Mouse (Mus musculus) heart, postnatal 0 days (tissue): ENCODE data around the gene B4galnt3. TPM values are rescaled to one million over a fixed set of nuclear protein-coding genes. Genes with fewer than 3 reads are reported as not detected.
A peak's percentile ranks its signal among the peaks of the same experiment; 100 is the strongest.

Experiments
- ATAC-seq: fragments of 200-750 bp; cut with Nextera tagmentation; 2 replicates; pipeline ENCODE4 v1.8.0; 2017; ENCODE audit warnings: low read depth, moderate number of reproducible peaks, moderate library complexity; ENCODE audit not compliant: insufficient read depth
- DNase-seq: peaks from one replicate; pipeline ENCODE4 v3.0.0-alpha.2; 2016; ENCODE audit warnings: low spot score
- H3K27ac ChIP-seq: fragments of 300-500 bp; sonication (generic); 2 replicates; pipeline ENCODE4 v1.5.1; 2014; ENCODE audit warnings: low read depth, mild to moderate bottlenecking
- H3K27me3 ChIP-seq: fragments of 300-500 bp; sonication (generic); 2 replicates; pipeline ENCODE4 v1.6.1; 2014; ENCODE audit warnings: low read length, mixed read lengths; ENCODE audit not compliant: control insufficient read depth, insufficient read depth
- H3K36me3 ChIP-seq: fragments of 300-500 bp; sonication (generic); replicated peaks from 2 replicates; pipeline ENCODE4 v1.6.1; 2014; ENCODE audit warnings: low read length, mixed read lengths; ENCODE audit not compliant: control insufficient read depth, insufficient read depth
- H3K4me1 ChIP-seq: fragments of 300-500 bp; sonication (generic); 2 replicates; pipeline ENCODE4 v1.6.1; 2014; ENCODE audit warnings: antibody characterized with exemption; ENCODE audit not compliant: control insufficient read depth, insufficient read depth
- H3K4me2 ChIP-seq: fragments of 300-500 bp; sonication (generic); 2 replicates; pipeline ENCODE4 v1.6.1; 2014; ENCODE audit warnings: low read depth, mild to moderate bottlenecking, low read length, moderate library complexity
- H3K4me3 ChIP-seq: fragments of 300-500 bp; sonication (generic); 2 replicates; pipeline ENCODE4 v1.5.1; 2014; ENCODE audit warnings: low read depth, low read length
- H3K9ac ChIP-seq: fragments of 300-500 bp; sonication (generic); replicated peaks from 2 replicates; pipeline ENCODE4 v1.6.1; 2014; ENCODE audit warnings: low read depth, low read length, mixed read lengths
- H3K9me3 ChIP-seq: fragments of 300-500 bp; sonication (generic); replicated peaks from 2 replicates; pipeline ENCODE4 v1.6.1; 2016; ENCODE audit warnings: low read length; ENCODE audit not compliant: control insufficient read depth
- CTCF ChIP-seq: IDR thresholded peaks from 2 replicates; pipeline ENCODE4 v1.5.1; 2016; ENCODE audit warnings: antibody characterized with exemption, control low read depth, low read depth
- EP300 ChIP-seq: IDR thresholded peaks from 2 replicates; pipeline ENCODE4 v1.6.1; 2016; ENCODE audit warnings: antibody characterized with exemption, low read depth
- WGBS: fragments of 180-500 bp; shearing (Covaris S2); extraction: QIAGEN DNeasy Blood & Tissue Kit; methylation state at CpG from one replicate; pipeline ENCODE4 v1.1.7; 2014; 5-methylcytosine and 5-hydroxymethylcytosine counted together
- polyA plus RNA-seq: library from polyadenylated mRNA; unstranded; fragments of >200 nt; fragmentation: Nextera tagmentation; extraction: Ambion mirVana; gene quantifications from 2 replicates; pipeline ENCODE4 v1.2.1, GENCODE M21; 2015
- total RNA-seq: library from RNA; depleted of rRNA; stranded (reverse); fragments of >200 nt; gene quantifications from 2 replicates; pipeline ENCODE4 v1.2.3, GENCODE M21; 2014; ENCODE audit warnings: low replicate concordance

B4galnt3 gene
- total and polyA plus RNA-seq, 2 experiments from 2014 or later, result 0.08 TPM; not detected in 1

DNA sequence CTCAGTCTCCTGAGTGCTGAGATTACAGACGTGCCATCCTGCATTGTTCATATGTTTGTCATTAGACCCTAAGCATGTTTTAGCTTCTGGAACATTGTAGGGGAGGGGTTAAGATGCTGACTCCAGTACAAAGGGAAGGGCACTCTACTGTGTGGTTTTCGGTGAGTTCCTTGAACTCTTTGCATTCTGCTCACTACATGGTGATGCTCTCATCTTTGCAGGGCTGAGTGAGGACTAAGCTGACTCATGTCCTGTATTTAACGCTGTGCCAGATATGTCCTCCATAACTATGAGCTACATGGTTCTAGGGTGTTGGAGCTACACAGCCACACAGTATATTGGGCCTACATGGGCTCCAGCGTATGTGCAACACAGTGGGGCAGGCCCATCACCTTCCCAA, 104.0 kb downstream of the B4galnt3 start:
- Histone ChIP-seq H3K36me3 (no peaks in the 10 kb centered on the region), H3K4me2 (no peak overlapping the region), H3K27me3 (no peaks in the 10 kb centered on the region), H3K4me3 (no peak overlapping the region), H3K9me3 (no peaks in the 10 kb centered on the region), H3K9ac (no peak overlapping the region), H3K4me1 (peaks cover 18% of the 10 kb centered on the region), H3K27ac (peak overlapping the region; percentile 5; the same call in 1 of the 2 replicates)
- DNase-seq, result no peak
- 89% methylated on average over 4 of the region's 4 CpGs for WGBS
- no peak for ATAC-seq
- no peak for TF ChIP-seq CTCF
- TF ChIP-seq EP300, result no peak

DNA sequence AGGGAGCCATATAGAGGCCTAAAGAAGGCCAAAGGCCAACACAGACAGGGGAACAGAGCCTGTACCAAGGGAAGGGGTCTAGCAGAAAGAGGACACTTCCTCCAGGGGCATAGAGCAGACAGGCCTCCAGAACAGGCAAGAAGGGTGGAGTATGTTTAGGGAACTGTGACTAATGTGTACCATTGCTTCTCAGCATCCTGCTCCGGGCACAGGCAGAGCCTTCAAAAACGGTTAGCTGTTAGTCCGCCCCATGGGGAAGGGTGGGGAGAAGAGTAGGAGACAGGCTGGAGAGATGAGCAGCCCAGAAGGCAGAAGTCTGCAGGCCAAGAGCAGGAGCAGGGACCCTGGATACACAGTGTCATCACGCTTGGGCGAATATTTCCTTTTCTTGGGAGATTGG, 105.1 kb downstream of the B4galnt3 start:
- H3K4me1 ChIP-seq, result peaks cover 18% of the 10 kb centered on the region

GRCm38 (mm10) chr6:120188376-120189235, 105.8 kb downstream of the B4galnt3 start:
- H3K4me1 ChIP-seq, result peaks cover 18% of the 10 kb centered on the region
- no peak overlapping the region for H3K4me3 ChIP-seq
- ATAC-seq, result peak; percentile 9; the same call in 1 of the 2 replicates
- H3K9ac ChIP-seq, result no peak overlapping the region
- peak overlapping the region; percentile 5; the same call in 1 of the 2 replicates for H3K4me2 ChIP-seq
- H3K9me3 ChIP-seq, result no peaks in the 10 kb centered on the region
- H3K36me3 ChIP-seq, result no peaks in the 10 kb centered on the region
- peak; percentile 29 for TF ChIP-seq CTCF
- TF ChIP-seq EP300, result no peak
- H3K27ac ChIP-seq, result no peak overlapping the region
- WGBS, result 44% methylated on average over 24 of the region's 24 CpGs
- H3K27me3 ChIP-seq, result no peaks in the 10 kb centered on the region
- no peak for DNase-seq

More for the DNA sequence above, 105.1 kb downstream of the B4galnt3 start:
- Histone ChIP-seq H3K9ac (no peak overlapping the region), H3K4me2 (no peak overlapping the region), H3K36me3 (no peaks in the 10 kb centered on the region), H3K27ac (no peak overlapping the region), H3K4me3 (no peak overlapping the region), H3K9me3 (no peaks in the 10 kb centered on the region), H3K27me3 (no peaks in the 10 kb centered on the region)
- TF ChIP-seq CTCF (no peak), EP300 (no peak)
- DNase-seq, result no peak
- WGBS, result 92% methylated on average over 5 of the region's 5 CpGs
- no peak for ATAC-seq

DNA sequence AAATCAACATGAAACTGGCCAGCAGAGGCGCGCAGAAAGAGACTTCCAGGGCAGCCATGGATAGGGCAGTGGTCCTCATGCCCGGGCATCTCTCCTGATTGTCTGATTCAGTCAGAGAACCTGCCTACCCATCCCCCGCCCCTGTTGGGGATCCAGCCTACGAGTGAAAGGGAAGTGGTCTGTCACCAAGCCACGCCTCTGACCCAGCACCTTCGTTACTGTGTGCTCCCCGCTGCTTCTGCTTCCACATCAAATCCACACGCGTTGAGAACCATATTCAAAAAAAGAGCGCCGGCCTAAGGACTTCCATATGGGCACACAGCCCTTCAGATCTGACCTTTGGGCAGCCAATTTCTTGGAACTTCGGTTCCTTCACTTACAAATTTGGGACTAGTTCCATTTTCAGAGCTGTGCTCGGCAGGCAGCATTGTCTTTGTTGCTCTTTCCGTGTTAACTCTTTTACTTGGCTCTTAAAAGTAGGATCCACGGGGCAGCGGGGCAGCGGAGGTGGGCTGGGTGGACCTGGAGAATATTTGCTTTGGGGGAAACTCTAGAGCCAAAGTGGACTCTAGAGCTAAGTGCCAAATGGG, 106.7 kb downstream of the B4galnt3 start:
- no peak overlapping the region for H3K9ac ChIP-seq
- DNase-seq (no peak), ATAC-seq (no peak)
- H3K4me3 ChIP-seq, result no peak overlapping the region
- no peak for TF ChIP-seq EP300
- TF ChIP-seq CTCF, result no peak
- H3K4me2 ChIP-seq, result peak overlapping the region; percentile 5; the same call in 1 of the 2 replicates
- H3K36me3 ChIP-seq, result no peaks in the 10 kb centered on the region
- H3K4me1 ChIP-seq, result peaks cover 18% of the 10 kb centered on the region
- no peaks in the 10 kb centered on the region for H3K27me3 ChIP-seq
- WGBS, result 49% methylated on average over 18 of the region's 18 CpGs
- no peak overlapping the region for H3K27ac ChIP-seq
- H3K9me3 ChIP-seq, result no peaks in the 10 kb centered on the region

- no peaks in the 10 kb centered on the region for H3K36me3 ChIP-seq
- no peak overlapping the region for H3K4me3 ChIP-seq
- H3K27ac ChIP-seq, result no peak overlapping the region
- TF ChIP-seq EP300, result no peak
- no peak for TF ChIP-seq CTCF
- ATAC-seq, result no peak
- WGBS, result 61% methylated on average over 3 of the region's 3 CpGs
- no peak overlapping the region for H3K4me2 ChIP-seq
- no peaks in the 10 kb centered on the region for H3K27me3 ChIP-seq
- no peaks in the 10 kb centered on the region for H3K9me3 ChIP-seq
- no peak overlapping the region for H3K9ac ChIP-seq
- DNase-seq, result no peak
- H3K4me1 ChIP-seq, result peaks cover 12% of the 10 kb centered on the region
Observed at GRCm38 (mm10) chr6:120186594-120186993, 107.8 kb downstream of the B4galnt3 start.
